Mouse (Mus musculus) lung, postnatal 36 days (tissue): Measurements from ENCODE around the gene Hexim1.

Experiments used
- DNase-seq: peaks from one replicate; pipeline ENCODE4 v3.0.0; 2022; ENCODE audit warnings: mixed read lengths

Gene Hexim1

GRCm38 (mm10) chr11:103161449-103161848 lies 45.4 kb downstream of the Hexim1 start:
- no peak for DNase-seq

DNA sequence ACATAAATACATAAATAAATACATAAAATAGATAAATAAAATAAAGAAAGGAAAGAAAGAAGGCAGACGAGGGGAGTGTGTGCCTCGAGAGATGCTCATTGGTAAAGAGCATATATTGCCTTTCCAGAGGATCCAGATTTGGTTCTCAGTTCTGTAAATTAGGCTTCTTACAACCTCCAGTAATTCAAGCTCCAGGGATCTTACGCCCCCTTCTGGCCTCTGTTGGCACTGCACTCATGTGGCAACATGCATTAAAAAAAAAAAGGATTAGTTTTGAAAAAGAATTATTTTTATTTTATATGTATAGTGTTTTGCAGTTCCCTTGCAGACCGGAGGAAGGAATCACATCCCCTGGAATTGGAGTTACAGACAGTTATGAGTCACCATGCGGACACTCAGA lies 46.1 kb downstream of the Hexim1 start:
- no peak for DNase-seq

DNA sequence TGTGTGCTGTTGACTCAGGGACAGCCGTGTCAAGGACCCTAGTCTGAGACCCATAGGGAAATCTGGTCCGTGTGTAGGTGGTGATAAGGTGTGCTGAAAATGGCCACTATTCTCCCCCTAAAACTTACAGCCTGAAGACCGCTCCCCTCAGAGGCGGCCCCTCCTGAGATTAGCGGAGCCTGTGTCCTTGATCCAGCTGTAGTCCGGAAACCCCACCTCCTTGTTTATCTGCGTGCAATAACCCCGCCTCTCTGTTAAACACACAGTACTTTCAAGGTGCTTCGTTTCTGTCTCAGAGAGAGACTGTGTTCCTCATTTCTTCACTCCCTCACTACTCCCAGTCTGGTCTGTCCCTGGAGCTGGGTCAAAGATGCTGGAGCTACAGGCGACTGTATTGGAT lies 48.4 kb downstream of the Hexim1 start:
- DNase-seq = peak; percentile 63

DNA sequence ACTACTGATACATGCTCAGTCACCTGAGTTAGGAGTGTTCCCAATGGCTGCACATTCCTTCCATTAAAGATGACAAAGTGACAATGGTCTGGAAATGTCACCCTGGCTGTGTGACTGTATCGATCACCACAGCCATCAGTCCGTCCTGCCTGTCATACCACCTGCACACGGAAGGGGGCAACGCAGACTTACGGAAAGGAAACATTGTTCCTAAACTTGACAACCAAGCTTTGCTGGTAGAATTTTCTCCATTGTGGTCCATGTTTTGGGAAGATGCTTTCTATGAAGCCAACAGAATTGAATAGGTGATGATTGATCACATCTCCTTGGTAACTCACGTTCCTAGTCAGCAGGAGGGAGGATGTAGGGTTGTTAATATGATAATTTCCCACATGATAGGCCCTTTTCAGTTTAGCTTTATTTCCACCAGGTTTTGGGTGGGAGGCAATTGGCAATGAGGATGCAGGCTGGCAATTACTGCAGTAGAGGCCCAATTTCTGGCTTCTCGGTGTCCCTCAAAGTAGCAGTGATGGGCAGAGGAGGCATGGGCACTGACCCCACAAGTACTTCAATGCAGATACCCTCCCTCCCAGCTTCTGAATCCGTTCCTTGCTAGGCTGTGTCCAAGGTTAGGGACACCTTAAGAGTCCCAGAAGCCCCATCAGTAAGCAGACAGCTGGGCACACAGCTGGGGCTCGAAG lies 52.8 kb downstream of the Hexim1 start:
- peak; percentile 90 for DNase-seq
